Mouse (Mus musculus): ENCODE data around the gene Cab39l.

- TF ChIP-seq CTCF (IDR thresholded peaks at IDR 0.05; ENCODE audit: low read depth) (no peak), EP300 (optimal IDR thresholded peaks at IDR 0.05) (no peak)
Measured at GRCm38 (mm10) chr14:59629308-59629707, 188.5 kb downstream of the Cab39l start.
